Mouse (Mus musculus): ENCODE measurements around the gene Prrt3. TPM values are rescaled to one million over a fixed set of nuclear protein-coding genes. Genes with fewer than 3 reads are reported as not detected.

The Prrt3 gene
- total RNA-seq, 2 experiments from 2014 or later: 0.34 TPM; not detected in 1

GRCm38 (mm10) chr6:113457952-113458534 lies 43.7 kb downstream of the Prrt3 start, which contains the start of gene Il17re:
TSS of gene Il17re (plus strand) at chr6:113458484.
- no peak for ATAC-seq (replicated peaks; ENCODE audit: low FRiP score, poor library complexity, severe bottlenecking)

- no peak for ATAC-seq (replicated peaks; ENCODE audit: low FRiP score, poor library complexity, severe bottlenecking)
Measured at GRCm38 (mm10) chr6:113455007-113455406, 46.7 kb downstream of the Prrt3 start.

GRCm38 (mm10) chr6:113451839-113452238 lies 49.9 kb downstream of the Prrt3 start:
- ATAC-seq (replicated peaks; ENCODE audit: low FRiP score, poor library complexity, severe bottlenecking): no peak

- ATAC-seq (replicated peaks; ENCODE audit: low FRiP score, poor library complexity, severe bottlenecking): no peak
Measured at GRCm38 (mm10) chr6:113447639-113448038, 54.1 kb downstream of the Prrt3 start.

GRCm38 (mm10) chr6:113444207-113444965 lies 57.3 kb downstream of the Prrt3 start:
- no peak for ATAC-seq (replicated peaks; ENCODE audit: low FRiP score, poor library complexity, severe bottlenecking)

Other genes with a start within 250 kb of the Prrt3 start
- 0.42 TPM in 1 of 2 replicates, not detected in the other for gene Cpne9, start 219.6 kb downstream of the Prrt3 start, total RNA-seq (2015; ENCODE audit: low replicate concordance)
- gene Cpne9, start 219.6 kb downstream of the Prrt3 start, total RNA-seq (2017; ENCODE audit: low replicate concordance): 0.51 and 2.1 TPM in 2 replicates
- gene Brpf1, start 194.8 kb downstream of the Prrt3 start, total RNA-seq (2015; ENCODE audit: low replicate concordance): 12.1 and 19.2 TPM in 2 replicates
- gene Brpf1, start 194.8 kb downstream of the Prrt3 start, total RNA-seq (2017; ENCODE audit: low replicate concordance): 14.3 and 16.0 TPM in 2 replicates
- gene Ogg1, start 175.0 kb downstream of the Prrt3 start, total RNA-seq (2015; ENCODE audit: low replicate concordance): 0.63 and 3.1 TPM in 2 replicates
- gene Ogg1, start 175.0 kb downstream of the Prrt3 start, total RNA-seq (2017; ENCODE audit: low replicate concordance): 7.6 TPM in 1 of 2 replicates, not detected in the other
- 4.6 and 6.5 TPM in 2 replicates for gene Camk1, start 157.9 kb downstream of the Prrt3 start, total RNA-seq (2015; ENCODE audit: low replicate concordance)
- gene Camk1, start 157.9 kb downstream of the Prrt3 start, total RNA-seq (2017; ENCODE audit: low replicate concordance): 7.1 and 11.8 TPM in 2 replicates
- 6.0 and 11.1 TPM in 2 replicates for gene Tada3, start 124.0 kb downstream of the Prrt3 start, total RNA-seq (2015; ENCODE audit: low replicate concordance)
- gene Tada3, start 124.0 kb downstream of the Prrt3 start, total RNA-seq (2017; ENCODE audit: low replicate concordance): 7.8 and 14.1 TPM in 2 replicates
- gene Arpc4, start 123.8 kb downstream of the Prrt3 start, total RNA-seq (2015; ENCODE audit: low replicate concordance): 44.5 and 54.8 TPM in 2 replicates
- gene Arpc4, start 123.8 kb downstream of the Prrt3 start, total RNA-seq (2017; ENCODE audit: low replicate concordance): 81.5 and 100 TPM in 2 replicates
- gene Ttll3, start 112.7 kb downstream of the Prrt3 start, total RNA-seq (2015; ENCODE audit: low replicate concordance): 3.3 TPM in 1 of 2 replicates, not detected in the other
- gene Ttll3, start 112.7 kb downstream of the Prrt3 start, total RNA-seq (2017; ENCODE audit: low replicate concordance): 2.3 and 3.6 TPM in 2 replicates
- gene Rpusd3, start 82.6 kb downstream of the Prrt3 start, total RNA-seq (2015; ENCODE audit: low replicate concordance): not detected in 2 replicates
- 2.8 TPM in 1 of 2 replicates, not detected in the other for gene Rpusd3, start 82.6 kb downstream of the Prrt3 start, total RNA-seq (2017; ENCODE audit: low replicate concordance)
- gene Cidec, start 66.2 kb downstream of the Prrt3 start, total RNA-seq (2015; ENCODE audit: low replicate concordance): not detected in 2 replicates
- gene Cidec, start 66.2 kb downstream of the Prrt3 start, total RNA-seq (2017; ENCODE audit: low replicate concordance): not detected in 2 replicates
- gene Jagn1, start 59.4 kb downstream of the Prrt3 start, total RNA-seq (2015; ENCODE audit: low replicate concordance): 8.1 and 14.4 TPM in 2 replicates
- gene Jagn1, start 59.4 kb downstream of the Prrt3 start, total RNA-seq (2017; ENCODE audit: low replicate concordance): 2.0 and 3.1 TPM in 2 replicates
- 0.42 TPM in 1 of 2 replicates, not detected in the other for gene Il17re, start 43.4 kb downstream of the Prrt3 start, total RNA-seq (2015; ENCODE audit: low replicate concordance)
- 0.51 TPM in 1 of 2 replicates, not detected in the other for gene Il17re, start 43.4 kb downstream of the Prrt3 start, total RNA-seq (2017; ENCODE audit: low replicate concordance)
- gene Il17rc, start 30.5 kb downstream of the Prrt3 start, total RNA-seq (2015; ENCODE audit: low replicate concordance): not detected in 2 replicates
- gene Il17rc, start 30.5 kb downstream of the Prrt3 start, total RNA-seq (2017; ENCODE audit: low replicate concordance): not detected in 2 replicates
- gene Creld1, start 18.6 kb downstream of the Prrt3 start, total RNA-seq (2015; ENCODE audit: low replicate concordance): not detected in 2 replicates
- 2.7 TPM in 1 of 2 replicates, not detected in the other for gene Creld1, start 18.6 kb downstream of the Prrt3 start, total RNA-seq (2017; ENCODE audit: low replicate concordance)
- 21.5 and 28.8 TPM in 2 replicates for gene Emc3, start 29.7 kb upstream of the Prrt3 start, total RNA-seq (2015; ENCODE audit: low replicate concordance)
- 18.2 and 21.3 TPM in 2 replicates for gene Emc3, start 29.7 kb upstream of the Prrt3 start, total RNA-seq (2017; ENCODE audit: low replicate concordance)
- 27.8 and 40.3 TPM in 2 replicates for gene Fancd2, start 29.8 kb upstream of the Prrt3 start, total RNA-seq (2015; ENCODE audit: low replicate concordance)
- 32.1 and 36.5 TPM in 2 replicates for gene Fancd2, start 29.8 kb upstream of the Prrt3 start, total RNA-seq (2017; ENCODE audit: low replicate concordance)
- not detected in 2 replicates for gene Fancd2os, start 98.8 kb upstream of the Prrt3 start, total RNA-seq (2015; ENCODE audit: low replicate concordance)
- gene Fancd2os, start 98.8 kb upstream of the Prrt3 start, total RNA-seq (2017; ENCODE audit: low replicate concordance): not detected in 2 replicates
- 86.5 and 91.5 TPM in 2 replicates for gene Brk1, start 102.8 kb upstream of the Prrt3 start, total RNA-seq (2015; ENCODE audit: low replicate concordance)
- 36.9 and 54.7 TPM in 2 replicates for gene Brk1, start 102.8 kb upstream of the Prrt3 start, total RNA-seq (2017; ENCODE audit: low replicate concordance)
- 6.3 and 11.5 TPM in 2 replicates for gene Vhl, start 122.0 kb upstream of the Prrt3 start, total RNA-seq (2015; ENCODE audit: low replicate concordance)
- gene Vhl, start 122.0 kb upstream of the Prrt3 start, total RNA-seq (2017; ENCODE audit: low replicate concordance): 3.6 and 8.9 TPM in 2 replicates
- gene Irak2, start 136.5 kb upstream of the Prrt3 start, total RNA-seq (2015; ENCODE audit: low replicate concordance): 18.8 and 56.0 TPM in 2 replicates
- 58.7 and 68.4 TPM in 2 replicates for gene Irak2, start 136.5 kb upstream of the Prrt3 start, total RNA-seq (2017; ENCODE audit: low replicate concordance)
- 2.9 and 22.8 TPM in 2 replicates for gene Tatdn2, start 195.1 kb upstream of the Prrt3 start, total RNA-seq (2015; ENCODE audit: low replicate concordance)
- gene Tatdn2, start 195.1 kb upstream of the Prrt3 start, total RNA-seq (2017; ENCODE audit: low replicate concordance): 36.4 and 49.5 TPM in 2 replicates
- gene Ghrl, start 217.9 kb upstream of the Prrt3 start, total RNA-seq (2015; ENCODE audit: low replicate concordance): not detected in 2 replicates
- gene Ghrl, start 217.9 kb upstream of the Prrt3 start, total RNA-seq (2017; ENCODE audit: low replicate concordance): not detected in 2 replicates
- 32.9 and 35.7 TPM in 2 replicates for gene Sec13, start 238.8 kb upstream of the Prrt3 start, total RNA-seq (2015; ENCODE audit: low replicate concordance)
- 29.3 and 45.0 TPM in 2 replicates for gene Sec13, start 238.8 kb upstream of the Prrt3 start, total RNA-seq (2017; ENCODE audit: low replicate concordance)

Data from erythroblast, adult 5-6 weeks (primary cell).